Mouse (Mus musculus) small intestine, adult 2 months (tissue): ENCODE measurements around the gene Hoxa9.

Source experiments
- CTCF ChIP-seq: fragments of 200-500 bp; IDR thresholded peaks from 2 replicates; pipeline ENCODE4 v1.5.1; 2012; ENCODE audit warnings: low read depth, mild to moderate bottlenecking, control low read depth, inconsistent platforms, low read length, moderate library complexity, mixed read lengths; ENCODE audit not compliant: insufficient replicate concordance, insufficient read length; ENCODE audit errors: extremely low read depth
- POLR2A ChIP-seq: fragments of 200-500 bp; IDR thresholded peaks from 2 replicates; pipeline ENCODE4 v1.6.1; 2012; ENCODE audit warnings: low read depth, mild to moderate bottlenecking, control low read depth, inconsistent platforms, low read length, moderate library complexity

DNA sequence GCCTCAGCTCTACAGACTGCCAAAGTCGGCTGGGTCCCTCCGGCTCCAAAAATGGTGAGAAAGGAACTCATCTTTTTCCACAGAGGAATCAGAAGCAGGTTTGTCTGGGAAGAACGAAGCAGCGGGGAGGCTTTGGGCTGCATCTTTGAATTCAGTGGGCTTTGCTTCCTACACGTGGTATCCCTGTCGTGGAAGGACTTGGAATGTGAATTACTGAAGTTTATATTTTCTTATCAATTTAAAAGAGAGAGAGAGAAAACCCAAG lies 32.4 kb upstream of the Hoxa9 start:
- TF ChIP-seq CTCF (no peak), POLR2A (no peak)
